Mouse (Mus musculus): ENCODE results near the gene Gpr34. TPM values are rescaled to one million over a fixed set of nuclear protein-coding genes. Genes with fewer than 3 reads are reported as not detected.

Gene Gpr34
- 1 to 10 TPM; 1.2 to 1.8 TPM for total RNA-seq (2021)
- long read RNA-seq, experiment 1, partial matches to known transcripts = 1 of 1 reads
- long read RNA-seq, experiment 1, other reads (novel, unspliced or antisense) = 0 of 1 reads
- long read RNA-seq, experiment 2, partial matches to known transcripts = 0 of 1 reads
- long read RNA-seq, experiment 2, other reads (novel, unspliced or antisense) = 0 of 1 reads

GRCm38 (mm10) chrX:13631599-13632283, at the start of gene Gpr34:
Gpr34 (plus strand) TSS chrX:13632089.
- DNase-seq = no peak

GRCm38 (mm10) chrX:13599373-13599772, 32.5 kb upstream of the Gpr34 start:
- DNase-seq = no peak

GRCm38 (mm10) chrX:13599966-13600365, 31.9 kb upstream of the Gpr34 start:
- no peak for DNase-seq

- no peak for DNase-seq
These were observed 25.1 kb upstream of the Gpr34 start for GRCm38 (mm10) chrX:13606741-13607140.

GRCm38 (mm10) chrX:13607752-13608151, 24.1 kb upstream of the Gpr34 start:
- DNase-seq = no peak

- no peak for DNase-seq
These were observed 20.8 kb upstream of the Gpr34 start for GRCm38 (mm10) chrX:13611114-13611513.

GRCm38 (mm10) chrX:13612115-13612514, 19.8 kb upstream of the Gpr34 start:
- no peak for DNase-seq

GRCm38 (mm10) chrX:13616726-13617125, 15.2 kb upstream of the Gpr34 start:
- no peak for DNase-seq

- DNase-seq = no peak
These were observed 14.6 kb upstream of the Gpr34 start for GRCm38 (mm10) chrX:13617294-13617693.

GRCm38 (mm10) chrX:13618476-13618875, 13.4 kb upstream of the Gpr34 start:
- DNase-seq = no peak

- DNase-seq = no peak
These were observed 10.4 kb upstream of the Gpr34 start for GRCm38 (mm10) chrX:13621473-13621872.

- no peak for DNase-seq
These were observed 9.2 kb upstream of the Gpr34 start for GRCm38 (mm10) chrX:13622654-13623053.

- DNase-seq = no peak
These were observed 4.5 kb downstream of the Gpr34 start for GRCm38 (mm10) chrX:13636398-13636797.

- no peak for DNase-seq
These were observed 7.0 kb downstream of the Gpr34 start for GRCm38 (mm10) chrX:13638894-13639293.

GRCm38 (mm10) chrX:13651889-13652288, 20.0 kb downstream of the Gpr34 start:
- no peak for DNase-seq

- DNase-seq = no peak
These were observed 20.4 kb downstream of the Gpr34 start for GRCm38 (mm10) chrX:13652291-13652690.

- DNase-seq = no peak
These were observed 23.1 kb downstream of the Gpr34 start for GRCm38 (mm10) chrX:13655005-13655421.

- DNase-seq = no peak
These were observed 24.0 kb downstream of the Gpr34 start for GRCm38 (mm10) chrX:13655906-13656305.

GRCm38 (mm10) chrX:13656721-13657120, 24.8 kb downstream of the Gpr34 start:
- peak; percentile 62 for DNase-seq

GRCm38 (mm10) chrX:13658616-13659140, 26.8 kb downstream of the Gpr34 start:
- no peak for DNase-seq

GRCm38 (mm10) chrX:13659201-13659890, 27.5 kb downstream of the Gpr34 start:
- no peak for DNase-seq

GRCm38 (mm10) chrX:13661063-13661462, 29.2 kb downstream of the Gpr34 start, which contains the start of gene Gpr82:
Gpr82 (plus strand) TSS chrX:13661363.
- no peak for DNase-seq

GRCm38 (mm10) chrX:13668867-13669266, 37.0 kb downstream of the Gpr34 start:
- no peak for DNase-seq
